In the genomic region with DNA sequence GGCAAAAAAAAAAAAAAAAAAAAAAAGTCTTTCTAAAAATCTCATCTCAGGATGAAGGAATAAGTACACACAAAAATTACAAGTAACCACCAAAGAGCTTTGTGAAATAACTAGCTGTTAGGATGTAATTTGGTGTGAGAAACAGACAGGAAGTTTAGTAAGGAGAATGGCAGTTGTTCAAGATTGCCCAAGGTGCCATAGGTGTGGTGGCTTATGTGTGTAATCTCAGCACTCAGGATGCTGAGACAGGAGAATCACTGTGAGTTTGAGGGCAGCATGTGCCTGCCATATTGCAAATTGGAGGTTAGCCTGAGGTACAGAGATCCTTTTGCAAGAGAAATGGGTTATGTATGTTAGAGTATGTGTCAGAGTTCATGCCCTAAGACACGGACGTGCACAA, we compare ENCODE assay signal across 23 mouse cellular contexts.
"Had no signal": no experiment of that assay in that cellular context is flagged by ENCODE, and none has a peak within 500 bp of the region (broad histone marks: within the 10 kb centered on the region; RNA-seq: fewer than 3 reads in every experiment).

No protein-coding gene starts in this region.

- H3K4me3 ChIP-seq: intestine, embryonic 15.5 days; kidney, embryonic 15.5 days; limb, embryonic 12.5 days; limb, embryonic 15.5 days; megakaryocyte, embryonic 14.5 days; midbrain, embryonic 10.5 days; midbrain, embryonic 13.5 days; myocyte; neural tube, embryonic 13.5 days; stomach, embryonic 15.5 days had no signal

- H3K27ac ChIP-seq: intestine, embryonic 15.5 days; kidney, embryonic 15.5 days; limb, embryonic 12.5 days; limb, embryonic 15.5 days; midbrain, embryonic 10.5 days; midbrain, embryonic 13.5 days; neural tube, embryonic 13.5 days; stomach, embryonic 15.5 days had no signal

- H3K4me2 ChIP-seq: intestine, embryonic 15.5 days; kidney, embryonic 15.5 days; limb, embryonic 12.5 days; limb, embryonic 15.5 days; midbrain, embryonic 13.5 days; neural tube, embryonic 13.5 days; stomach, embryonic 15.5 days had no signal

- H3K4me1 ChIP-seq: intestine, embryonic 15.5 days had no signal

- H3K27me3 ChIP-seq: intestine, embryonic 15.5 days; kidney, embryonic 15.5 days; limb, embryonic 12.5 days; limb, embryonic 15.5 days; megakaryocyte, embryonic 14.5 days; midbrain, embryonic 13.5 days; neural tube, embryonic 13.5 days; stomach, embryonic 15.5 days had no signal

- H3K9ac ChIP-seq: intestine, embryonic 15.5 days; kidney, embryonic 15.5 days; limb, embryonic 12.5 days; limb, embryonic 15.5 days; midbrain, embryonic 13.5 days; neural tube, embryonic 13.5 days; stomach, embryonic 15.5 days had no signal

- DNase-seq: kidney, adult 11 months; kidney, adult 8-10 months; kidney, postnatal 10 days; kidney, postnatal 36 days; left cerebral cortex, postnatal 4 days; lung, adult 2 months; lung, postnatal 14 days; lung, postnatal 4 days; retina, postnatal 1 day; right cerebral cortex, postnatal 25 days; spleen, adult 18-20 months; thymus, postnatal 36 days had no signal

- ATAC-seq: midbrain, embryonic 13.5 days; midbrain, embryonic 16.5 days had no signal

- H3K9me3 ChIP-seq: intestine, embryonic 15.5 days; kidney, embryonic 15.5 days; limb, embryonic 12.5 days; limb, embryonic 15.5 days; megakaryocyte, embryonic 14.5 days; midbrain, embryonic 10.5 days; midbrain, embryonic 13.5 days; neural tube, embryonic 13.5 days; stomach, embryonic 15.5 days had no signal
